Mouse (Mus musculus) macrophage (primary cell): ENCODE results near the gene Tuba1b. TPM values are rescaled to one million over a fixed set of nuclear protein-coding genes. Genes with fewer than 3 reads are reported as not detected.
"Not testable (repeated sequence)": the region's sequence is repeated elsewhere in the genome, so short reads cannot be mapped to it uniquely, and the experiment has no call there.

Source experiments
- H3K27ac ChIP-seq: fragments of 350-480 bp; formaldehyde crosslinking; 2 replicates; pipeline ENCODE4 v1.9.0; 2021
- H3K36me3 ChIP-seq: fragments of 350-480 bp; formaldehyde crosslinking; 2 replicates; pipeline ENCODE4 v1.9.0; 2021; ENCODE audit errors: inconsistent target
- H3K4me3 ChIP-seq: fragments of 350-480 bp; formaldehyde crosslinking; 2 replicates; pipeline ENCODE4 v1.9.0; 2021; ENCODE audit errors: inconsistent target
- H3K79me2 ChIP-seq: fragments of 350-480 bp; formaldehyde crosslinking; 2 replicates; pipeline ENCODE4 v1.9.0; 2021; ENCODE audit errors: inconsistent target
- WGBS: methylation state at CpG from one replicate; pipeline ENCODE4 v1.1.7; 2026; ENCODE audit warnings: inconsistent platforms; ENCODE audit not compliant: missing documents; 5-methylcytosine and 5-hydroxymethylcytosine counted together
- polyA plus RNA-seq: library from polyadenylated mRNA; stranded (reverse); fragments of 250-400 nt; gene quantifications from 3 replicates; pipeline ENCODE4 v1.2.4, GENCODE M21; 2018; ENCODE audit warnings: inconsistent platforms

Tuba1b gene
- polyA plus RNA-seq, 1 experiment from 2014 or later = 789 TPM

- no peaks in the 10 kb centered on the region for H3K36me3 ChIP-seq
- H3K4me3 ChIP-seq = no peak overlapping the region
- no peak overlapping the region for H3K27ac ChIP-seq
- H3K79me2 ChIP-seq = peaks cover 13% of the 10 kb centered on the region
- 96% methylated on average over 6 of the region's 6 CpGs for WGBS
Observed at GRCm38 (mm10) chr15:98948857-98949606, 14.7 kb upstream of the Tuba1b start.

- Histone ChIP-seq H3K79me2 (peaks cover 13% of the 10 kb centered on the region), H3K36me3 (no peaks in the 10 kb centered on the region), H3K27ac (no peak overlapping the region), H3K4me3 (no peak overlapping the region)
Observed at GRCm38 (mm10) chr15:98948382-98948781, 14.0 kb upstream of the Tuba1b start.

- Histone ChIP-seq H3K4me3 (no peak overlapping the region), H3K27ac (no peak overlapping the region), H3K36me3 (no peaks in the 10 kb centered on the region), H3K79me2 (peaks cover 13% of the 10 kb centered on the region)
- WGBS = 90% methylated on average over 3 of the region's 3 CpGs
Observed at GRCm38 (mm10) chr15:98947884-98948283, 13.5 kb upstream of the Tuba1b start.

GRCm38 (mm10) chr15:98943133-98943532 lies 8.8 kb upstream of the Tuba1b start:
- Histone ChIP-seq H3K36me3 (no peaks in the 10 kb centered on the region), H3K4me3 (no peak overlapping the region), H3K79me2 (no peaks in the 10 kb centered on the region), H3K27ac (no peak overlapping the region)
- WGBS = 97% methylated on average over 4 of the region's 4 CpGs

GRCm38 (mm10) chr15:98942081-98942480 lies 7.7 kb upstream of the Tuba1b start:
- Histone ChIP-seq H3K36me3 (no peaks in the 10 kb centered on the region), H3K79me2 (no peaks in the 10 kb centered on the region), H3K27ac (no peak overlapping the region), H3K4me3 (no peak overlapping the region)
- WGBS = 94% methylated on average over 4 of the region's 4 CpGs

- no peak overlapping the region for H3K4me3 ChIP-seq
- WGBS = 83% methylated on average over 1 of the region's 2 CpGs
- no peaks in the 10 kb centered on the region for H3K79me2 ChIP-seq
- no peak overlapping the region for H3K27ac ChIP-seq
- H3K36me3 ChIP-seq = no peaks in the 10 kb centered on the region
Observed at GRCm38 (mm10) chr15:98941539-98941938, 7.2 kb upstream of the Tuba1b start.

GRCm38 (mm10) chr15:98940816-98941215 lies 6.5 kb upstream of the Tuba1b start:
- Histone ChIP-seq H3K36me3 (no peaks in the 10 kb centered on the region), H3K4me3 (no peak overlapping the region), H3K27ac (no peak overlapping the region), H3K79me2 (peaks cover 2% of the 10 kb centered on the region; the same call in 1 of the 2 replicates)
- 94% methylated on average over 10 of the region's 10 CpGs for WGBS

- Histone ChIP-seq H3K79me2 (peaks cover 23% of the 10 kb centered on the region), H3K4me3 (peak overlapping the region; percentile 89), H3K36me3 (no peaks in the 10 kb centered on the region), H3K27ac (peak overlapping the region; percentile 95)
- WGBS = under 1% methylated on average over 34 of the region's 35 CpGs
Observed at GRCm38 (mm10) chr15:98933833-98934216, 540 bp downstream of the Tuba1b start.

GRCm38 (mm10) chr15:98933004-98933671 lies 1.2 kb downstream of the Tuba1b start:
- Histone ChIP-seq H3K79me2 (peaks cover 23% of the 10 kb centered on the region), H3K27ac (peak overlapping the region; percentile 95), H3K4me3 (peak overlapping the region; percentile 89)
- WGBS = 3% methylated on average over 7 of the region's 9 CpGs
- not testable (repeated sequence) for H3K36me3 ChIP-seq

- no peaks in the 10 kb centered on the region for H3K36me3 ChIP-seq
- no peak overlapping the region for H3K27ac ChIP-seq
- 90% methylated on average over 3 of the region's 3 CpGs for WGBS
- no peak overlapping the region for H3K4me3 ChIP-seq
- H3K79me2 ChIP-seq = peaks cover 23% of the 10 kb centered on the region
Observed at GRCm38 (mm10) chr15:98930998-98931397, 3.4 kb downstream of the Tuba1b start.

GRCm38 (mm10) chr15:98930017-98930734 lies 4.2 kb downstream of the Tuba1b start:
- no peak overlapping the region for H3K27ac ChIP-seq

GRCm38 (mm10) chr15:98928598-98929240 lies 5.6 kb downstream of the Tuba1b start:
- H3K79me2 ChIP-seq = peaks cover 9% of the 10 kb centered on the region
- 34% methylated on average over 13 of the region's 13 CpGs for WGBS
- no peak overlapping the region for H3K27ac ChIP-seq
- H3K36me3 ChIP-seq = no peaks in the 10 kb centered on the region
- no peak overlapping the region for H3K4me3 ChIP-seq

More at GRCm38 (mm10) chr15:98930017-98930734, 4.2 kb downstream of the Tuba1b start:
- 75% methylated on average over 8 of the region's 8 CpGs for WGBS
- Histone ChIP-seq H3K36me3 (no peaks in the 10 kb centered on the region), H3K79me2 (peaks cover 14% of the 10 kb centered on the region), H3K4me3 (no peak overlapping the region)

- H3K36me3 ChIP-seq = no peaks in the 10 kb centered on the region
- 36% methylated on average over 5 of the region's 5 CpGs for WGBS
- no peak overlapping the region for H3K27ac ChIP-seq
- H3K4me3 ChIP-seq = no peak overlapping the region
- no peaks in the 10 kb centered on the region for H3K79me2 ChIP-seq
Observed at GRCm38 (mm10) chr15:98927566-98927965, 6.8 kb downstream of the Tuba1b start.

- WGBS = 95% methylated on average over 3 of the region's 3 CpGs
- Histone ChIP-seq H3K79me2 (no peaks in the 10 kb centered on the region), H3K36me3 (no peaks in the 10 kb centered on the region), H3K4me3 (no peak overlapping the region), H3K27ac (no peak overlapping the region)
Observed at GRCm38 (mm10) chr15:98924682-98925081, 9.7 kb downstream of the Tuba1b start.
